ENCODE assay signal across 8 mouse cellular contexts in the genomic region with DNA sequence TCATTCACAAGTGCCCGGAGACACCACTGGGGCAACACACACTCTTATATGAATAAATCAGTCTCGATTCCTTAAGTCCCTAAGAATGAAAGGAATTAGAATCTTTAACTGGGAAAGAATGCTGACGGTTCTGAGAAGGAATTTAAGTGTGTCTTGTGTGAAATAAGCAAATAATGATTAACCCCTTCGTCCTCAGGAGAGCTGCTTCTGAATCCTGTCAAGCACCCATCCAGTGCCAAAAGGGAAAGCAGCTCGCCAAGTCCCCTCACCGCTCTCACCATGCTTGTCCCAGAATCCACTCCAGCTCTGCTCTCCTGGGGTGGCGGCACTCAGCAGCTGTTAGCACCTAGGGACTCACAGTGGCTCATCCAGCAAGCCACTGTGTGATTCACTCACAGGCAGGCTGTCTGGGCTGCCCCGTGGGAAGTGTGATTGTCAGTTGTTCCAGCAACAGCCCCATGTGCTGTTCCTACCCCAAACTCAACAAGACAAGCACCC. TPM values are rescaled to one million over a fixed set of nuclear protein-coding genes. Genes with fewer than 3 reads are reported as not detected.
DNase-seq lines count a peak whose midpoint lies in the region; ATAC-seq lines count a peak whose summit lies in the region.

No protein-coding gene starts in this region.

- H3K9me3 ChIP-seq in midbrain, embryonic 11.5 days (ENCODE audit: control insufficient read depth, low read length): no peaks in the 10 kb centered on the region
- H3K9me3 ChIP-seq in midbrain, embryonic 16.5 days (replicated peaks; ENCODE audit: control insufficient read depth, low read length, poor library complexity, severe bottlenecking): no peaks in the 10 kb centered on the region
- no peaks in the 10 kb centered on the region for H3K9me3 ChIP-seq in neural tube, embryonic 15.5 days (replicated peaks)

- H3K27ac ChIP-seq in midbrain, embryonic 11.5 days (ENCODE audit: low read depth, low read length): 0 out of 2 replicates have a peak overlapping the region, but pooled peaks have one; percentile 14
- no peak overlapping the region for H3K27ac ChIP-seq in midbrain, embryonic 16.5 days (ENCODE audit: low read length)
- 0 out of 2 replicates have a peak overlapping the region, but pooled peaks have one; percentile 14 for H3K27ac ChIP-seq in neural tube, embryonic 15.5 days (replicated peaks)

- H3K4me2 ChIP-seq in midbrain, embryonic 11.5 days: no peak overlapping the region
- no peak overlapping the region for H3K4me2 ChIP-seq in midbrain, embryonic 16.5 days (ENCODE audit: low read length)
- H3K4me2 ChIP-seq in neural tube, embryonic 15.5 days: no peak overlapping the region

- ATAC-seq in frontal cortex, adult (ENCODE audit: low TSS enrichment): peak; percentile 94
- no peak for ATAC-seq in midbrain, embryonic 11.5 days (ENCODE audit: low FRiP score)
- ATAC-seq in midbrain, embryonic 16.5 days: no peak
- no peak for ATAC-seq in neural tube, embryonic 15.5 days (ENCODE audit: low FRiP score)
- ATAC-seq in megakaryocyte progenitor cell, adult 5-6 weeks (replicated peaks; ENCODE audit: poor library complexity): no peak

- 60% methylated on average over 8 of the region's 8 CpGs for WGBS in midbrain, embryonic 11.5 days
- WGBS in midbrain, embryonic 16.5 days: 32% methylated on average over 8 of the region's 8 CpGs
- WGBS in neural tube, embryonic 15.5 days: 34% methylated on average over 8 of the region's 8 CpGs

- H3K4me1 ChIP-seq in midbrain, embryonic 11.5 days (ENCODE audit: control insufficient read depth, insufficient read depth, low read length): peaks cover 21% of the 10 kb centered on the region
- peaks cover 44% of the 10 kb centered on the region for H3K4me1 ChIP-seq in midbrain, embryonic 16.5 days (ENCODE audit: control insufficient read depth, insufficient read depth, low read length)
- H3K4me1 ChIP-seq in neural tube, embryonic 15.5 days: peaks cover 74% of the 10 kb centered on the region

- H3K9ac ChIP-seq in midbrain, embryonic 11.5 days (ENCODE audit: low read length): 0 out of 2 replicates have a peak overlapping the region, but pooled peaks have one; percentile 16
- H3K9ac ChIP-seq in midbrain, embryonic 16.5 days (ENCODE audit: low read depth, low read length): no peak overlapping the region
- no peak overlapping the region for H3K9ac ChIP-seq in neural tube, embryonic 15.5 days (replicated peaks)

- no peak overlapping the region for H3K4me3 ChIP-seq in midbrain, embryonic 11.5 days (ENCODE audit: low read depth, low read length)
- no peak overlapping the region for H3K4me3 ChIP-seq in midbrain, embryonic 16.5 days (ENCODE audit: low read depth, low read length)
- no peak overlapping the region for H3K4me3 ChIP-seq in neural tube, embryonic 15.5 days (replicated peaks)

- H3K36me3 ChIP-seq in midbrain, embryonic 11.5 days (ENCODE audit: control insufficient read depth, insufficient read depth, low read length): no peaks in the 10 kb centered on the region
- no peaks in the 10 kb centered on the region for H3K36me3 ChIP-seq in midbrain, embryonic 16.5 days (ENCODE audit: control insufficient read depth, insufficient read depth, low read length)
- H3K36me3 ChIP-seq in neural tube, embryonic 15.5 days: no peaks in the 10 kb centered on the region

- no peak for DNase-seq in frontal cortex, postnatal 14 days (ENCODE audit: low spot score in 2 of 2)
- DNase-seq in midbrain, embryonic 11.5 days (ENCODE audit: low spot score, missing footprints): no peak
- DNase-seq in kidney, adult 9 months: peak; percentile 81
- no peak for DNase-seq in embryo, embryonic 9.5 days (ENCODE audit: extremely low spot score)

- no peaks in the 10 kb centered on the region for H3K27me3 ChIP-seq in midbrain, embryonic 11.5 days (ENCODE audit: control insufficient read depth, insufficient read depth, low read length)
- H3K27me3 ChIP-seq in midbrain, embryonic 16.5 days (ENCODE audit: control insufficient read depth, insufficient read depth, low read depth, low read length): no peaks in the 10 kb centered on the region
- no peaks in the 10 kb centered on the region for H3K27me3 ChIP-seq in neural tube, embryonic 15.5 days (replicated peaks)

RNA-seq across cellular contexts. Expression of a gene that starts 7.4 kb away (rescaled TPM):
- polyA plus RNA-seq in midbrain, embryonic 11.5 days (2014; fragmentation: Nextera tagmentation; extraction: Ambion mirVana): 201 and 205 TPM in 2 replicates
- polyA plus RNA-seq in midbrain, embryonic 16.5 days (2015; fragmentation: Nextera tagmentation; extraction: Ambion mirVana): 201 and 209 TPM in 2 replicates
- polyA plus RNA-seq in neural tube, embryonic 15.5 days (2015; fragmentation: Nextera tagmentation; extraction: Ambion mirVana): 160 and 162 TPM in 2 replicates
- total RNA-seq in megakaryocyte progenitor cell, adult 5-6 weeks (2015): 59.7 and 63.9 TPM in 2 replicates
- total RNA-seq in megakaryocyte progenitor cell, adult 5-6 weeks (2017): 81.8 and 83.9 TPM in 2 replicates
